Mouse (Mus musculus): ENCODE data around the gene Gm32802. TPM values are rescaled to one million over a fixed set of nuclear protein-coding genes. Genes with fewer than 3 reads are reported as not detected.
"Not testable (repeated sequence)": the region's sequence is repeated elsewhere in the genome, so short reads cannot be mapped to it uniquely, and the experiment has no call there.

Gm32802 gene
- polyA plus RNA-seq (2015; fragmentation: Nextera tagmentation; extraction: Ambion mirVana) = 0.16 and 0.31 TPM in 2 replicates

DNA sequence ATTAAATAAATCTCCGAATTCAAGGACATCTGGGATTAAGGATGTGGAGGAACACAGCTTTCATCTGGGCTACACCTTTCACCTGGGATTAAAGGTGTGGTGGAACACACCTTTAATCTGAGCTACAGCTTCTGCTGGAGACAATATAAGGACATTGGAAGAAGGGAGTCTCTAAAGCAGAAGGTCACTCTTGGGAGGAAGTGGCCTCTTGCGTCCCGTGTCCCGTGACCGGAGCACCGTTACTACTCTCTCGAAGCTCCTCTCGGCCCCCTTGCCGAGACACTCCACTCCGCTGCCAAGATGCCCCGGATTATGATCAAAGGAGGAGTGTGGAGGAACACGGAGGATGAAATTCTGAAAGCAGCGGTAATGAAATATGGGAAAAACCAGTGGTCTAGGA is at the start of gene Gm32802:
Gene Gm32802, plus strand, starts transcription at position 301 of the 400 bp plus-strand sequence.
- not testable (repeated sequence) for H3K27me3 ChIP-seq; H3K4me1 ChIP-seq (replicated peaks); H3K27ac ChIP-seq (replicated peaks); ATAC-seq (ENCODE audit: low FRiP score, low read depth); H3K4me3 ChIP-seq; H3K36me3 ChIP-seq; H3K9me3 ChIP-seq; H3K9ac ChIP-seq; H3K4me2 ChIP-seq
- WGBS = no CpG with 5 or more reads among the region's 13 CpGs

DNA sequence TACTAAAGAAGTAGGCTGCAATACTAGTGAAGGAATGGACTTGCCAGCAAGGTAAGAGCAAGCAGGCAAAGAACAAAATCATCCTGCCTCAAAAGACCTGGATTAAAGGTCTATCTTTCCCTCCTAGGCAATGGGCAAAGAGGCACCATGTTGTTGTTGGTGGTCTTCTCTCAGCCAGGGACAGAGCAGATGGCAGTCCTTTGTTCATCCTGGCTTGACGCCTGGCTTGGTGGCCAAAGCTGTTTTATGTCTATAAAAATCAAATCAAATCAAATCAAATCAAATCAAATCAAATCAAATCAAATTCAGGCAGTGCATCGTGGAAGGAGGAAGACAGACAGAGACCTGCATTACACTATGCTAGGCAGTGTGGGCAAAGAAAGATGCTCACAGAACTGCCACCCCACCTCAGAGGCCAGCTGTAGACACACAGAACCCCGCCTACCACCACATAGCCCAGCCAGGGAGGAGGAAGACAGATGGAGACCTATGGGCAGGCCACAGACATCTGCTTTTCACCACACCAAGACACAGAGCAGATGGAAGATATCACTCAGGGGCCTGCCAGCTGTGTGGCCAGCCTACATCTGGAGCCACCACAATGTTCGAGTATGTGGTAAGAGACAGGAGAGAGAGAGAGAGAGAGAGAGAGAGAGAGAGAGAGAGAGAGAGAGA is 42.6 kb upstream of the Gm32802 start:
- not testable (repeated sequence) for H3K27me3 ChIP-seq; H3K4me3 ChIP-seq; H3K27ac ChIP-seq (replicated peaks); H3K9ac ChIP-seq; H3K9me3 ChIP-seq; H3K4me1 ChIP-seq (replicated peaks); H3K4me2 ChIP-seq; H3K36me3 ChIP-seq
- 67% methylated on average over 2 of the region's 4 CpGs for WGBS
- ATAC-seq (ENCODE audit: low FRiP score, low read depth) = 0 out of 2 replicates have a peak, but pooled peaks have one; percentile 61

DNA sequence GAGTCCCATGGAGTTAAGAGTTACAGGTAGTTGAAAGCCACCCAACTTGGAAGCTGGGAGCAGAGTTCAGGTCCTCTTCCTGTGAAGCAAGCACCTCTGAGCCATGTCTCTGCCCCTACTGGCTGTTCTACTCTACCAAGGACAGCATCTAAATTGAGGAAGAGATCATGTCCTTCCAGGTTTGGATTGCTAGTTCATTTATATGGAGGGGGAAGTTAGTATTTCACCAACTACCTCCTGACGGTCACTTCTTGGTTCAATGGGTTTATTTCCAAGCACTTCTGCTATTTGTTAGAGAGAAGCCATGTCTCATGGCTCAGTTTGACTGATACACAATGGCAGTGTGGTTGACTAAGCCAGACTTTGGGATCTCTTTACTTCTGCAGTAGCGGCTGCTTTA is 30.9 kb upstream of the Gm32802 start:
- not testable (repeated sequence) for H3K4me2 ChIP-seq; ATAC-seq (ENCODE audit: low FRiP score, low read depth); H3K9me3 ChIP-seq; H3K4me1 ChIP-seq (replicated peaks); H3K27ac ChIP-seq (replicated peaks); H3K36me3 ChIP-seq; H3K9ac ChIP-seq; H3K4me3 ChIP-seq; H3K27me3 ChIP-seq
- WGBS = 100% methylated on average over 1 of the region's 2 CpGs

DNA sequence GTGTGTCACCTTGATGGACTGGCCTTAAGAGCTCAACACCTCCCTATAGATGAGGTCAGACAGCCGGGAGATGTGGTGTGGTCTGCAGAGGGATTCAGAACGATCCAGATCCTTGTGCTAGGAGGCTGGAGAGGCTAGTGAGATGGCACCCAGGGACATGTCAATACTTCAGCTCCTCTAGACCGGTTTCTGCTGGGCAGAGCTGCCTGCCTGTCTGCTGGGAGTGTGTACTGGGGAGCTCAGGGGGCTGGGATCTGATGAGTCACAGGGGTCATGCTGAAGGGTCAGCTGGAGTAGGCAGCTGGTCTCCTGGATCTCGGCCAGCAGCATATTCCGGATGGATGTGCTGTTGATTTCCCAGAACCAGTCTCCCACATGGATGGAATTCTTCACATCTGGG is 25.9 kb upstream of the Gm32802 start:
- H3K4me2 ChIP-seq; H3K27me3 ChIP-seq; H3K4me1 ChIP-seq (replicated peaks); H3K9me3 ChIP-seq; H3K4me3 ChIP-seq; H3K36me3 ChIP-seq; ATAC-seq (ENCODE audit: low FRiP score, low read depth); H3K27ac ChIP-seq (replicated peaks); H3K9ac ChIP-seq: not testable (repeated sequence)
- no CpG with 5 or more reads among the region's 5 CpGs for WGBS

DNA sequence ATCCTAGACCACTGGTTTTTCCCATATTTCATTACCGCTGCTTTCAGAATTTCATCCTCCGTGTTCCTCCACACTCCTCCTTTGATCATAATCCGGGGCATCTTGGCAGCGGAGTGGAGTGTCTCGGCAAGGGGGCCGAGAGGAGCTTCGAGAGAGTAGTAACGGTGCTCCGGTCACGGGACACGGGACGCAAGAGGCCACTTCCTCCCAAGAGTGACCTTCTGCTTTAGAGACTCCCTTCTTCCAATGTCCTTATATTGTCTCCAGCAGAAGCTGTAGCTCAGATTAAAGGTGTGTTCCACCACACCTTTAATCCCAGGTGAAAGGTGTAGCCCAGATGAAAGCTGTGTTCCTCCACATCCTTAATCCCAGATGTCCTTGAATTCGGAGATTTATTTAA is 17.8 kb upstream of the Gm32802 start, which contains the start of gene Gm32717:
Gene Gm32717, minus strand, starts transcription at position 101 of the 400 bp plus-strand sequence.
- not testable (repeated sequence) for ATAC-seq (ENCODE audit: low FRiP score, low read depth); H3K27ac ChIP-seq (replicated peaks); H3K36me3 ChIP-seq; H3K4me3 ChIP-seq; H3K27me3 ChIP-seq; H3K4me2 ChIP-seq; H3K9ac ChIP-seq; H3K9me3 ChIP-seq; H3K4me1 ChIP-seq (replicated peaks)
- no CpG with 5 or more reads among the region's 13 CpGs for WGBS

DNA sequence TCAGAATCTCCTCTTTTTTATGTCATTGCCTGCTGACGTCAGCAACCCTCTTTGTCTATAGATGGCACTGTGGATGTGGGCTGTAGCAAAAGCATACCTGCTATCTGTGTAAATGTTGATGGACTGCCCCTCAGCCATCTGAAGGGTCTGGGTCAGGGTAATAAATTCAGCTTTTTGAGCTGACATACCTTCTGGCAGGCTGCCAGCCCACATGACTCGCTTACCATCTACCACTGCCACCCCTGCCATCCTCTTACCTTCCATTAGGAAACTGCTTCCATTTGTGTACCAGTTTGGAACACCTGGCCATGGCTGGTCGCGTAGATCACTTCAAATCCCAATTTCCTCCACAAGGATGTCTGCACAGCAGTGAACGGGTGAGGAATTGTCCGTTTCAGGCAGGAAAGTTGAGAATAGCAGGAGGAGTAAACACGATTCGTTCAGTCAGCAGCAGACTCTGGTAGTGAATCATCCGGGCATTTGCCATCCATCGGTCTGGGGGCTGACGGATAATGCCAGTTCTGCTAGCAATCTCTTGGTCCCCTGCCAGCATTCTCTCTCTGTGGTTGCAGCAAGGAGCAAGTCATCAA is 9.4 kb upstream of the Gm32802 start:
- not testable (repeated sequence) for H3K36me3 ChIP-seq; H3K27ac ChIP-seq (replicated peaks); H3K27me3 ChIP-seq; H3K4me2 ChIP-seq; H3K9ac ChIP-seq; H3K4me3 ChIP-seq; H3K4me1 ChIP-seq (replicated peaks); ATAC-seq (ENCODE audit: low FRiP score, low read depth); H3K9me3 ChIP-seq
- 56% methylated on average over 11 of the region's 11 CpGs for WGBS

DNA sequence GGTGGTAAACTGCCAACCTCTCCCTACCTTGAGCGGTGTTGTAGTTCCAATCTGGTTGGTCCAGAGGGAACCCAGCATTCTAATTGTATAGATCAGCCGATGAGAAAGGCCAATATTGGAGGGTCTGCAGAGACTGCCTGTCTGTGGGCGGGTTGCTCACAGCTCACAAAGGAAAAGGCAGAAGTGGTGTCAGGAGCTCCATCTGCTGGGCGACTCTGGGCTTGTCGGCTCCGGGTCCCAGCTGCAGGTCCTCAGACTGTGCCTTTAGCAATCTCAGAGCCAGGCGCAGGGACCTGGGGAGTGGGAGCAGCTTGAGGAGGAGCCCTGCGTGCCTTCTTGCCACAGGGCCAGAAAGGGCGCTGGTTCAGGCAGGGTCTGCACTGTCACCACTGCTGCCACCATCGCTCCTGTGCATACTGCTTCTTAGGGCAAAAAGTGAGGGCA is 7.6 kb upstream of the Gm32802 start:
- Histone ChIP-seq H3K4me3 (no peak overlapping the region), H3K27ac (replicated peaks) (no peak overlapping the region), H3K9ac (no peak overlapping the region), H3K9me3 (no peaks in the 10 kb centered on the region), H3K27me3 (no peaks in the 10 kb centered on the region), H3K4me2 (peak overlapping the region; percentile 43), H3K4me1 (replicated peaks) (peaks cover 5% of the 10 kb centered on the region; the same call in 1 of the 2 replicates), H3K36me3 (no peaks in the 10 kb centered on the region)
- WGBS = 31% methylated on average over 10 of the region's 10 CpGs
- peak; percentile 76; the same call in 1 of the 2 replicates for ATAC-seq (ENCODE audit: low FRiP score, low read depth)

DNA sequence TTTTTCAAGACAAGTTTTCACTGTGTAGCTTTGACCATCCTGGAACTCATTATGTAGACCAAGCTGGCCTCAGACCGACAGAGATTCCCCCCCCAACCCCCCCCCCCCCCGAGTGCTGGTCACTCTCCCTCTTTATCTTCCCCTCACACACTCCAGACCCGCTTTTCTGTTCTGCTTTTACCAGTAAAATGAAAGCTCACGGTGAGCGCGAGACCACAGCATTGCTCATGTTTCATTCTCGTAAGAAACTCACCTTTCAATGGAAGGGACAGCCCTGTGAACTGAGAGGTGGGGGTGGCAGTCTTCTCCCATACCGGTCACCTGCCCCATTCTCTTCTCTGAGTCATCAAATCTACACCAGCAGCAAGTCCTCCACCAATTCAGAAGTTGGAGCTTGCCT is 10.3 kb downstream of the Gm32802 start:
- not testable (repeated sequence) for H3K4me3 ChIP-seq; H3K4me2 ChIP-seq; H3K27me3 ChIP-seq; H3K9me3 ChIP-seq; ATAC-seq (ENCODE audit: low FRiP score, low read depth); H3K27ac ChIP-seq (replicated peaks); H3K4me1 ChIP-seq (replicated peaks); H3K36me3 ChIP-seq; H3K9ac ChIP-seq
- WGBS = 68% methylated on average over 3 of the region's 8 CpGs

DNA sequence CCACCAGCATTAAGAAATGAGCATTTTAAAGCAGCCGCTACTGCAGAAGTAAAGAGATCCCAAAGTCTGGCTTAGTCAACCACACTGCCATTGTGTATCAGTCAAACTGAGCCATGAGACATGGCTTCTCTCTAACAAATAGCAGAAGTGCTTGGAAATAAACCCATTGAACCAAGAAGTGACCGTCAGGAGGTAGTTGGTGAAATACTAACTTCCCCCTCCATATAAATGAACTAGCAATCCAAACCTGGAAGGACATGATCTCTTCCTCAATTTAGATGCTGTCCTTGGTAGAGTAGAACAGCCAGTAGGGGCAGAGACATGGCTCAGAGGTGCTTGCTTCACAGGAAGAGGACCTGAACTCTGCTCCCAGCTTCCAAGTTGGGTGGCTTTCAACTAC is 12.9 kb downstream of the Gm32802 start:
- no CpG with 5 or more reads among the region's 2 CpGs for WGBS
- not testable (repeated sequence) for H3K4me3 ChIP-seq

DNA sequence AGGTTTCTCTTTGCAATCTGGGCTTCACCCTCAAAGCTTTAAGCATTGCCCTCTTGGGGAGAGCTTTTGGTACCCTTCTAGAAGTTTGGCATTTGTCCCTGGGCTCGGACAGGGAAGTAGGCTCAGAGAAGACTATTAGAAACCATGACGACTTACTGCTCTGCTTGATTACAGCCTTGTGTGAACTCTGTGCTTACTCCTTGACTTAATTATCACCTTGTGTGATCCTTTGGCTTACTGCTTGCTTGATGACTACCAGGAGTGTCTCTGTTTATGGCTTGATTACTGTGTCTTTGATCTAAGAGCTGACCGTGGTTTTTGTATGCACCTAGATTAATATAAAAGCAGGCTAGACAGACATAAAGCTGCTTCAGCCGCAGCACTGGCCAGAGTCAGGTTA is 19.6 kb downstream of the Gm32802 start:
- not testable (repeated sequence) for H3K27ac ChIP-seq (replicated peaks); H3K9me3 ChIP-seq; H3K27me3 ChIP-seq; H3K9ac ChIP-seq; H3K36me3 ChIP-seq; H3K4me1 ChIP-seq (replicated peaks); H3K4me2 ChIP-seq; ATAC-seq (ENCODE audit: low FRiP score, low read depth); H3K4me3 ChIP-seq
- no CpG with 5 or more reads among the region's 4 CpGs for WGBS

More for the DNA sequence above, 12.9 kb downstream of the Gm32802 start:
- not testable (repeated sequence) for H3K4me1 ChIP-seq (replicated peaks); H3K9ac ChIP-seq; H3K36me3 ChIP-seq; H3K4me2 ChIP-seq; H3K9me3 ChIP-seq; H3K27ac ChIP-seq (replicated peaks); H3K27me3 ChIP-seq; ATAC-seq (ENCODE audit: low FRiP score, low read depth)

DNA sequence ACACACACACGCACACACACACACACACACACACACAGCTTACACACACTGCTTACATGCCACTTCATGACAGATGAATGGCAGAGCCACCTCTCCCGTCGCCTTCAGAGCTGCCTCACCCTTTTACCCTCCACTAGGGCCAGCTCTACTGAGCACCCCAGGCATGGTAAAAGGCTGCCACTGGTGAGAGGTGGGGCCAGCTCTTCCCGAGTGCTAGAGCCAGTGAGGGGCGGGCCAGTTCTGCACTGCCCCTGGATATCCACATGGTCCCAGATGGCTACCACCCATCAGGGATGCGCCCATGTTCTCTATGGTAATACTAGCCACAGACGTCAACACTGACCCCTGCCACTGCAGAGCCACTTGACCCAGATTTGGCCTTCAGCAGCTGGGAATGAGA is 24.1 kb downstream of the Gm32802 start:
- H3K27me3 ChIP-seq; H3K4me2 ChIP-seq; H3K4me3 ChIP-seq; H3K4me1 ChIP-seq (replicated peaks); H3K9me3 ChIP-seq; H3K9ac ChIP-seq; ATAC-seq (ENCODE audit: low FRiP score, low read depth); H3K27ac ChIP-seq (replicated peaks); H3K36me3 ChIP-seq: not testable (repeated sequence)
- WGBS = 86% methylated on average over 7 of the region's 7 CpGs

DNA sequence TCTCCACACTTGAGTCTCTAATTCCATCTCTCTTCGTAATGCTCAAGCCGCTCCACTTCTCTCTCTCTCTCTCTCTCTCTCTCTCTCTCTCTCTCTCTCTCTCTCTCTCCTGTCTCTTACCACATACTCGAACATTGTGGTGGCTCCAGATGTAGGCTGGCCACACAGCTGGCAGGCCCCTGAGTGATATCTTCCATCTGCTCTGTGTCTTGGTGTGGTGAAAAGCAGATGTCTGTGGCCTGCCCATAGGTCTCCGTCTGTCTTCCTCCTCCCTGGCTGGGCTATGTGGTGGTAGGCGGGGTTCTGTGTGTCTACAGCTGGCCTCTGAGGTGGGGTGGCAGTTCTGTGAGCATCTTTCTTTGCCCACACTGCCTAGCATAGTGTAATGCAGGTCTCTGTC is 24.5 kb downstream of the Gm32802 start:
- H3K27ac ChIP-seq (replicated peaks); H3K9me3 ChIP-seq; H3K4me2 ChIP-seq; H3K9ac ChIP-seq; H3K27me3 ChIP-seq; H3K4me1 ChIP-seq (replicated peaks); H3K36me3 ChIP-seq; ATAC-seq (ENCODE audit: low FRiP score, low read depth); H3K4me3 ChIP-seq: not testable (repeated sequence)
- 100% methylated on average over 3 of the region's 5 CpGs for WGBS

DNA sequence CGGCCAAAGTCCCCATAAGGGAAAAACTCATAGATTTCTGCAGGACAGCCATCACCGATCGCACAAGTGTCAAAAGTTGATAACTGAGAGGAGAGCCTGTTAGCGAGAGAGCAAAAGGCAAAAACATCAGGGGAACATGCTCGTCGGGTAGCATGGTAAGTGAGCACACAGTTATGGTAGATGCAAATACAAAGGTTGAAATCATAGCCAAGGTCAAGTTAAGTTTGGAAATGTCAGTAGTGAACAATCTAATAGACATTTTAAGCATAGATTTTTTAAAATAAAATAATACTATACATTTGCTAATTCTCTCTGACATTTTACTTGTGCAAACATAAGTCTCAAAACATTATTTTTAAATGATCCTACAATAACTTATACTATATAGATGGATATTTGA is 36.5 kb downstream of the Gm32802 start, which contains the start of gene Iltifb:
Gene Iltifb, minus strand, starts transcription at position 101 of the 400 bp plus-strand sequence.
- Histone ChIP-seq H3K4me3 (no peak within 1 kb of the TSS), H3K4me2 (no peak within 1 kb of the TSS), H3K4me1 (replicated peaks) (no peaks in the 10 kb centered on the region), H3K27me3 (no peaks in the 10 kb centered on the region), H3K36me3 (no peaks in the 10 kb centered on the region), H3K9ac (no peak within 1 kb of the TSS), H3K9me3 (no peaks in the 10 kb centered on the region), H3K27ac (replicated peaks) (no peak within 1 kb of the TSS)
- ATAC-seq (ENCODE audit: low FRiP score, low read depth) = no peak
- 94% methylated on average over 6 of the region's 6 CpGs for WGBS

All from hindbrain, embryonic 15.5 days (tissue).